Mouse (Mus musculus): ENCODE measurements around the gene Nadsyn1. TPM values are rescaled to one million over a fixed set of nuclear protein-coding genes. Genes with fewer than 3 reads are reported as not detected.

Nadsyn1 gene
- polyA plus RNA-seq (2015; fragmentation: Nextera tagmentation; extraction: Ambion mirVana): 9.4 and 11.1 TPM in 2 replicates

- no peaks in the 10 kb centered on the region for H3K36me3 ChIP-seq (ENCODE audit: insufficient read depth, low read length)
- peak; percentile 100 for DNase-seq (ENCODE audit: low spot score)
- peaks cover 7% of the 10 kb centered on the region for H3K4me1 ChIP-seq (replicated peaks; ENCODE audit: insufficient read depth, low read length)
- peak within 1 kb of the TSS; percentile 64 for H3K9ac ChIP-seq (ENCODE audit: low read depth, low read length)
- peak within 1 kb of the TSS; percentile 76 for H3K27ac ChIP-seq
- under 1% methylated on average over 39 of the region's 40 CpGs for WGBS
- TF ChIP-seq CTCF (IDR thresholded peaks at IDR 0.05; ENCODE audit: low read depth): no peak
- peak within 1 kb of the TSS; percentile 69 for H3K4me2 ChIP-seq (ENCODE audit: low read length)
- peak; percentile 97 for ATAC-seq (replicated peaks; ENCODE audit: low FRiP score, low read depth)
- H3K27me3 ChIP-seq (ENCODE audit: insufficient read depth, low read length): no peaks in the 10 kb centered on the region
- H3K9me3 ChIP-seq (replicated peaks; ENCODE audit: low read length): no peaks in the 10 kb centered on the region
- peak within 1 kb of the TSS; percentile 47 for H3K4me3 ChIP-seq (replicated peaks; ENCODE audit: low read depth, low read length)
These were observed at the start of gene Nadsyn1, which contains the start of gene Dhcr7 for GRCm38 (mm10) chr7:143822375-143823265. TSS of gene Nadsyn1 (minus strand) at chr7:143822849. TSS of gene Dhcr7 (plus strand) at chr7:143823145.

- no peaks in the 10 kb centered on the region for H3K9me3 ChIP-seq (replicated peaks; ENCODE audit: low read length)
- H3K4me2 ChIP-seq (ENCODE audit: low read length): no peak overlapping the region
- no peak for ATAC-seq (replicated peaks; ENCODE audit: low FRiP score, low read depth)
- H3K4me1 ChIP-seq (replicated peaks; ENCODE audit: insufficient read depth, low read length): no peaks in the 10 kb centered on the region
- TF ChIP-seq CTCF (IDR thresholded peaks at IDR 0.05; ENCODE audit: low read depth): no peak
- no peak overlapping the region for H3K27ac ChIP-seq
- H3K4me3 ChIP-seq (replicated peaks; ENCODE audit: low read depth, low read length): no peak overlapping the region
- no peaks in the 10 kb centered on the region for H3K27me3 ChIP-seq (ENCODE audit: insufficient read depth, low read length)
- H3K9ac ChIP-seq (ENCODE audit: low read depth, low read length): no peak overlapping the region
- no peaks in the 10 kb centered on the region for H3K36me3 ChIP-seq (ENCODE audit: insufficient read depth, low read length)
- no peak for DNase-seq (ENCODE audit: low spot score)
- 78% methylated on average over 4 of the region's 4 CpGs for WGBS
These were observed 46.2 kb upstream of the Nadsyn1 start for GRCm38 (mm10) chr7:143868874-143869273.

- ATAC-seq (replicated peaks; ENCODE audit: low FRiP score, low read depth) (no peak), DNase-seq (ENCODE audit: low spot score) (no peak)
- no peaks in the 10 kb centered on the region for H3K9me3 ChIP-seq (replicated peaks; ENCODE audit: low read length)
- no peaks in the 10 kb centered on the region for H3K36me3 ChIP-seq (ENCODE audit: insufficient read depth, low read length)
- H3K4me2 ChIP-seq (ENCODE audit: low read length): no peak within 1 kb of the TSS
- H3K27me3 ChIP-seq (ENCODE audit: insufficient read depth, low read length): no peaks in the 10 kb centered on the region
- TF ChIP-seq CTCF (IDR thresholded peaks at IDR 0.05; ENCODE audit: low read depth): no peak
- H3K27ac ChIP-seq: no peak within 1 kb of the TSS
- no peak within 1 kb of the TSS for H3K9ac ChIP-seq (ENCODE audit: low read depth, low read length)
- H3K4me3 ChIP-seq (replicated peaks; ENCODE audit: low read depth, low read length): no peak within 1 kb of the TSS
- no peaks in the 10 kb centered on the region for H3K4me1 ChIP-seq (replicated peaks; ENCODE audit: insufficient read depth, low read length)
- 70% methylated on average over 2 of the region's 2 CpGs for WGBS
These were observed 43.9 kb upstream of the Nadsyn1 start, which contains the start of gene Gm498 for GRCm38 (mm10) chr7:143866538-143866937. TSS of gene Gm498 (plus strand) at chr7:143866838.

DNA sequence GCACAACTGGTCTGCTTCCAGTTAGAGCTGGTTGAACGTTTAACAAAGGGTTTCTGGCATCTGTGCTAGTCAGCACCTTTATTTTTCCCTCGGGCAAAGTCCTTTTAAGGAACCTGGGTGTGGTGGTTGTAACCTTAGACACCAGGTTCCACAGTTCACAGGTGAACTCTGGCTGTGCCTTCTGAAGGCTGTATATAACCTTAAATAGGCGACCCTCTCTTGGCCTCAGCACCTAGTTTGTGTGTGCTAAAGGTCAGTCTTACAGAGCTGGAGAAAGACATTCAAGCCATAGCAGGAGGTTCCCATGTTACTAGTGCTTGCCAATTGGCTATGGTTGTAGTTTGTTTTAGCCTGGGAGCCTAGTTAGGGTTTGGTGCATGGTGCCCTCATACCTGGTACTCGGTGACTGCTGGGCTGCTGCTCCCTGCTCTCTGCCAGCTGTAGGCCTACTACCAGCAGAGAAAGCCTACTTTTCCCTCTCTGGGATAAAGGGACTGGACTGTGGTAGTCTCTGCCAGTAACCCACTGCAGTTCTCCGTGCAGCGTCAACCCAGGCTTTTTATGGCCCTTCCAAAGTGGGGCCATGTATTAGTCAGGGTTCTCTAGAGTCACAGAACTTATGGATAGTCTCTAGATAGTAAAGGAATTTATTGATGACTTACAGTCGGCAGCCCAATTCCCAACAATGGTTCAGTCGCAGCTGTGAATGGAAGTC lies 26.3 kb upstream of the Nadsyn1 start:
- no peak for TF ChIP-seq CTCF (IDR thresholded peaks at IDR 0.05; ENCODE audit: low read depth)
- 79% methylated on average over 6 of the region's 8 CpGs for WGBS
- no peak overlapping the region for H3K9ac ChIP-seq (ENCODE audit: low read depth, low read length)
- no peak overlapping the region for H3K27ac ChIP-seq
- DNase-seq (ENCODE audit: low spot score): no peak
- H3K4me1 ChIP-seq (replicated peaks; ENCODE audit: insufficient read depth, low read length): no peaks in the 10 kb centered on the region
- no peaks in the 10 kb centered on the region for H3K27me3 ChIP-seq (ENCODE audit: insufficient read depth, low read length)
- H3K9me3 ChIP-seq (replicated peaks; ENCODE audit: low read length): no peaks in the 10 kb centered on the region
- no peak; the same call in 1 of the 2 replicates for ATAC-seq (replicated peaks; ENCODE audit: low FRiP score, low read depth)
- H3K36me3 ChIP-seq (ENCODE audit: insufficient read depth, low read length): peaks cover 38% of the 10 kb centered on the region
- no peak overlapping the region for H3K4me2 ChIP-seq (ENCODE audit: low read length)
- no peak overlapping the region for H3K4me3 ChIP-seq (replicated peaks; ENCODE audit: low read depth, low read length)

GRCm38 (mm10) chr7:143848127-143848767 lies 25.6 kb upstream of the Nadsyn1 start:
- peaks cover 43% of the 10 kb centered on the region for H3K36me3 ChIP-seq (ENCODE audit: insufficient read depth, low read length)
- no peak overlapping the region for H3K4me2 ChIP-seq (ENCODE audit: low read length)
- no peak for TF ChIP-seq CTCF (IDR thresholded peaks at IDR 0.05; ENCODE audit: low read depth)
- no peaks in the 10 kb centered on the region for H3K27me3 ChIP-seq (ENCODE audit: insufficient read depth, low read length)
- no peaks in the 10 kb centered on the region for H3K4me1 ChIP-seq (replicated peaks; ENCODE audit: insufficient read depth, low read length)
- no peak for ATAC-seq (replicated peaks; ENCODE audit: low FRiP score, low read depth)
- no peak for DNase-seq (ENCODE audit: low spot score)
- no peaks in the 10 kb centered on the region for H3K9me3 ChIP-seq (replicated peaks; ENCODE audit: low read length)
- H3K9ac ChIP-seq (ENCODE audit: low read depth, low read length): no peak overlapping the region
- no peak overlapping the region for H3K4me3 ChIP-seq (replicated peaks; ENCODE audit: low read depth, low read length)
- WGBS: 93% methylated on average over 5 of the region's 5 CpGs
- no peak overlapping the region for H3K27ac ChIP-seq

DNA sequence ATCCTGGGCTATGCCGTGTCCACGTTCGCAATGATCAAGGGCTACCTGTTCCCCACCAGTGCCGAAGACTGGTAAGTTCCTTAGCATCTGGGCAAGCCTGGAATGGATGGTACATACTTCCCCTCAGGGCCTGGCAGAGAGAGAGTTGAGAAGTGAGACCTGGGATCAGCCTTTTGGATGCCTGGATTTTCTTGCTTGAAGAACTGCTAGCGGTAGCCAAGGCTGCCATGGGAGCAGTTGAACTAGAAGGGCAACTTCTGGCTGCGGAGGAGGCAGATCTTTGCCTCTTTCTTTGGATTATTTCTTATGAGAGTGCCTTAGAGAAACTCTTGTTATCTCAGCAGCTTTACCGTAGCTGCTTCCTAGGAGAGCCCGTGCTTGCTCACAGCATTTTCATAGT lies 18.7 kb upstream of the Nadsyn1 start:
- ATAC-seq (replicated peaks; ENCODE audit: low FRiP score, low read depth) (no peak), DNase-seq (ENCODE audit: low spot score) (no peak)
- no peak overlapping the region for H3K27ac ChIP-seq
- no peak overlapping the region for H3K4me3 ChIP-seq (replicated peaks; ENCODE audit: low read depth, low read length)
- no peaks in the 10 kb centered on the region for H3K27me3 ChIP-seq (ENCODE audit: insufficient read depth, low read length)
- H3K4me1 ChIP-seq (replicated peaks; ENCODE audit: insufficient read depth, low read length): no peaks in the 10 kb centered on the region
- H3K9ac ChIP-seq (ENCODE audit: low read depth, low read length): no peak overlapping the region
- 97% methylated on average over 8 of the region's 8 CpGs for WGBS
- no peak for TF ChIP-seq CTCF (IDR thresholded peaks at IDR 0.05; ENCODE audit: low read depth)
- peaks cover 57% of the 10 kb centered on the region for H3K36me3 ChIP-seq (ENCODE audit: insufficient read depth, low read length)
- no peaks in the 10 kb centered on the region for H3K9me3 ChIP-seq (replicated peaks; ENCODE audit: low read length)
- no peak overlapping the region for H3K4me2 ChIP-seq (ENCODE audit: low read length)
